Mouse (Mus musculus) heart, adult 2 months (tissue): Measurements from ENCODE around the gene Abca17. TPM values are rescaled to one million over a fixed set of nuclear protein-coding genes. Genes with fewer than 3 reads are reported as not detected.

ENCODE experiments used
- DNase-seq, 2 experiments: peaks; one replicate each; pipeline ENCODE4 v3.0.0; 2021
- H3K27ac ChIP-seq: fragments of 200-600 bp; 2 replicates; pipeline ENCODE4 v1.8.1; 2022
- H3K27me3 ChIP-seq: fragments of 200-500 bp; 2 replicates; pipeline ENCODE4 v1.6.1; 2012; ENCODE audit warnings: mild to moderate bottlenecking, low read length, inconsistent platforms, mixed read lengths; ENCODE audit not compliant: control insufficient read depth, insufficient read depth
- H3K36me3 ChIP-seq: fragments of 200-500 bp; 2 replicates; pipeline ENCODE4 v1.6.1; 2012; ENCODE audit warnings: low read length, inconsistent platforms; ENCODE audit not compliant: control insufficient read depth, insufficient read depth
- H3K4me1 ChIP-seq: fragments of 200-500 bp; 2 replicates; pipeline ENCODE4 v1.6.1; 2011; ENCODE audit warnings: low read length; ENCODE audit not compliant: control insufficient read depth, insufficient read depth
- H3K4me3 ChIP-seq: fragments of 200-600 bp; 2 replicates; pipeline ENCODE4 v1.8.1; 2022
- H3K79me2 ChIP-seq: fragments of 200-500 bp; replicated peaks from 2 replicates; pipeline ENCODE4 v1.6.1; 2012; ENCODE audit warnings: mild to moderate bottlenecking, inconsistent platforms, low read length, moderate library complexity, mixed read lengths; ENCODE audit not compliant: control insufficient read depth, insufficient read depth
- H3K9ac ChIP-seq: fragments of 200-500 bp; 2 replicates; pipeline ENCODE4 v1.6.1; 2012; ENCODE audit warnings: low read depth, mild to moderate bottlenecking, control low read depth, inconsistent platforms, low read length, mixed read lengths
- CTCF ChIP-seq: fragments of 200-600 bp; IDR thresholded peaks from 2 replicates; pipeline ENCODE4 v1.8.1; 2022; ENCODE audit warnings: antibody characterized with exemption, mild to moderate bottlenecking, moderate library complexity
- EP300 ChIP-seq: fragments of 200-500 bp; IDR thresholded peaks from 2 replicates; pipeline ENCODE4 v1.6.1; 2011; ENCODE audit warnings: low read depth, low read length, control low read depth; ENCODE audit not compliant: insufficient read depth
- POLR2A ChIP-seq: fragments of 200-500 bp; IDR thresholded peaks from 2 replicates; pipeline ENCODE4 v1.6.1; 2011; ENCODE audit warnings: mild to moderate bottlenecking, low read depth, low read length, control low read depth; ENCODE audit not compliant: insufficient read depth
- WGBS: fragments of 180-500 bp; shearing (Covaris S2); methylation state at CpG from one replicate; pipeline ENCODE4 v1.1.7; 2018; 5-methylcytosine and 5-hydroxymethylcytosine counted together
- intact Hi-C: fragments of 180-260 bp; cut with DNase I; formaldehyde crosslinking; loops from one replicate; pipeline ENCODE4 v1.15.1; 2025
- microRNA-seq, 2 experiments: library from miRNA; unstranded; fragments of <30 nt; microRNA quantifications; one replicate each; pipeline ENCODE4 v1.2.0; 2021
- polyA plus RNA-seq: library from polyadenylated mRNA; depleted of rRNA; stranded (reverse); fragments of >200 nt; gene quantifications from 2 replicates; pipeline ENCODE4 v1.2.3, GENCODE M21; 2012; rRNA removed
- total RNA-seq, 2 experiments: library from RNA; stranded (reverse); gene quantifications; 2 replicates each; pipeline ENCODE4 v1.2.3; 2021

Abca17 gene
- total and polyA plus RNA-seq, 3 experiments: not detected

GRCm38 (mm10) chr17:24216836-24217235 lies 134.0 kb downstream of the Abca17 start:
- 75% methylated on average over 4 of the region's 4 CpGs for WGBS

More at GRCm38 (mm10) chr17:24216836-24217235, 134.0 kb downstream of the Abca17 start:
- Histone ChIP-seq H3K4me3 (no peak overlapping the region), H3K4me1 (peaks cover 6% of the 10 kb centered on the region), H3K27me3 (no peaks in the 10 kb centered on the region), H3K36me3 (no peaks in the 10 kb centered on the region), H3K9ac (no peak overlapping the region), H3K27ac (no peak overlapping the region), H3K79me2 (no peaks in the 10 kb centered on the region)
- DNase-seq: no peak
- intact Hi-C loops: no loop called here
- TF ChIP-seq POLR2A: no peak
- TF ChIP-seq CTCF: no peak
- TF ChIP-seq EP300: no peak

Small RNA genes within 50 kb of the gene (microRNA-seq; reads per million reads assigned to microRNA genes)
- gene Gm24427 (0 reads per million in 2 experiments), gene Mir5134 (7.3 to 9.3 reads per million in 2 experiments), gene Mir6965 (0.77 to 1.1 reads per million in 2 experiments)

Other genes starting within 250 kb of the Abca17 start
- 10 to 100 TPM; 42.5 to 49.1 TPM for gene Pdpk1, start 200.1 kb downstream of the Abca17 start, total RNA-seq
- gene Pdpk1, start 200.1 kb downstream of the Abca17 start, polyA plus RNA-seq: 10.4 and 20.6 TPM in 2 replicates
- gene Amdhd2, start 187.3 kb downstream of the Abca17 start, total RNA-seq: 10 to 100 TPM in 1 of 2 experiments, 1 to 10 TPM in 1; 9.0 to 10.2 TPM
- gene Amdhd2, start 187.3 kb downstream of the Abca17 start, polyA plus RNA-seq: 11.5 and 17.7 TPM in 2 replicates
- gene Atp6v0c, start 181.4 kb downstream of the Abca17 start, total RNA-seq: 100 to 1,000 TPM; 219 to 255 TPM
- gene Atp6v0c, start 181.4 kb downstream of the Abca17 start, polyA plus RNA-seq: 732 and 788 TPM in 2 replicates
- gene Tbc1d24, start 145.5 kb downstream of the Abca17 start, total RNA-seq: 10 to 100 TPM; 10.3 to 11.0 TPM
- gene Tbc1d24, start 145.5 kb downstream of the Abca17 start, polyA plus RNA-seq: 11.3 and 29.1 TPM in 2 replicates
- gene Ntn3, start 141.5 kb downstream of the Abca17 start, total RNA-seq: 1 to 10 TPM in 1 of 2 experiments, under 1 TPM in 1; 0.97 to 1.0 TPM
- gene Ntn3, start 141.5 kb downstream of the Abca17 start, polyA plus RNA-seq: 0.64 and 1.1 TPM in 2 replicates
- 1 to 10 TPM; 2.0 TPM for gene Tedc2, start 130.2 kb downstream of the Abca17 start, total RNA-seq
- gene Tedc2, start 130.2 kb downstream of the Abca17 start, polyA plus RNA-seq: 3.8 and 5.2 TPM in 2 replicates
- under 1 TPM; 0.57 to 0.59 TPM for gene Ccnf, start 99.6 kb downstream of the Abca17 start, total RNA-seq
- gene Ccnf, start 99.6 kb downstream of the Abca17 start, polyA plus RNA-seq: 0.44 and 0.49 TPM in 2 replicates
- 10 to 100 TPM; 12.1 to 12.6 TPM for gene Abca3, start 882 bp upstream of the Abca17 start, total RNA-seq
- gene Abca3, start 882 bp upstream of the Abca17 start, polyA plus RNA-seq: 13.4 and 15.7 TPM in 2 replicates
- gene Rnps1, start 63.5 kb upstream of the Abca17 start, total RNA-seq: 10 to 100 TPM; 60.0 to 62.7 TPM
- 83.0 and 107 TPM in 2 replicates for gene Rnps1, start 63.5 kb upstream of the Abca17 start, polyA plus RNA-seq
- 100 to 1,000 TPM; 421 to 487 TPM for gene Eci1, start 75.6 kb upstream of the Abca17 start, total RNA-seq
- gene Eci1, start 75.6 kb upstream of the Abca17 start, polyA plus RNA-seq: 414 and 486 TPM in 2 replicates
- gene Dnase1l2, start 92.0 kb upstream of the Abca17 start, total RNA-seq: 1 to 10 TPM in 1 of 2 experiments, under 1 TPM in 1; 0.65 to 1.5 TPM
- 5.2 and 7.2 TPM in 2 replicates for gene Dnase1l2, start 92.0 kb upstream of the Abca17 start, polyA plus RNA-seq
- 10 to 100 TPM; 10.2 to 10.3 TPM for gene E4f1, start 119.2 kb upstream of the Abca17 start, total RNA-seq
- 43.6 and 43.7 TPM in 2 replicates for gene E4f1, start 119.2 kb upstream of the Abca17 start, polyA plus RNA-seq
- 10 to 100 TPM; 35.7 to 44.5 TPM for gene Pgp, start 119.3 kb upstream of the Abca17 start, total RNA-seq
- gene Pgp, start 119.3 kb upstream of the Abca17 start, polyA plus RNA-seq: 39.1 and 46.4 TPM in 2 replicates
- gene Bricd5, start 122.8 kb upstream of the Abca17 start, total RNA-seq: not detected
- gene Bricd5, start 122.8 kb upstream of the Abca17 start, polyA plus RNA-seq: not detected in 2 replicates
- gene Mlst8, start 128.0 kb upstream of the Abca17 start, total RNA-seq: 10 to 100 TPM in 1 of 2 experiments, 1 to 10 TPM in 1; 8.5 to 10.7 TPM
- gene Mlst8, start 128.0 kb upstream of the Abca17 start, polyA plus RNA-seq: 28.1 and 42.0 TPM in 2 replicates
- gene Caskin1, start 137.5 kb upstream of the Abca17 start, total RNA-seq: under 1 TPM; 0.16 to 0.55 TPM
- gene Caskin1, start 137.5 kb upstream of the Abca17 start, polyA plus RNA-seq: 0.23 and 0.45 TPM in 2 replicates
- gene Traf7, start 176.9 kb upstream of the Abca17 start, total RNA-seq: 10 to 100 TPM; 41.9 to 46.5 TPM
- gene Traf7, start 176.9 kb upstream of the Abca17 start, polyA plus RNA-seq: 93.4 and 109 TPM in 2 replicates
- under 1 TPM in 1 of 2 experiments, not detected in 1; 0.39 TPM for gene Rab26, start 183.1 kb upstream of the Abca17 start, total RNA-seq
- 0.10 and 0.12 TPM in 2 replicates for gene Rab26, start 183.1 kb upstream of the Abca17 start, polyA plus RNA-seq
- gene Pkd1, start 198.8 kb upstream of the Abca17 start, total RNA-seq: 10 to 100 TPM; 35.6 to 36.2 TPM
- 48.5 and 59.9 TPM in 2 replicates for gene Pkd1, start 198.8 kb upstream of the Abca17 start, polyA plus RNA-seq